Mouse (Mus musculus) granulocyte monocyte progenitor cell, adult 5-6 weeks (primary cell): Measurements from ENCODE around the gene Plekhm2. TPM values are rescaled to one million over a fixed set of nuclear protein-coding genes. Genes with fewer than 3 reads are reported as not detected.

Experiments
- ATAC-seq: replicated peaks from 2 replicates; pipeline ENCODE4 v1.8.0; 2016; ENCODE audit warnings: mild to moderate bottlenecking, moderate TSS enrichment, inconsistent platforms; ENCODE audit not compliant: poor library complexity, severe bottlenecking
- total RNA-seq, 2 experiments: library from RNA; stranded (forward) in 1 of 2; stranded (reverse) in 1 of 2; fragments of 200-712, 200-1000 nt in 1 of 2; fragments of >200 nt in 1 of 2; fragmentation: Nextera tagmentation in 1 of 2; gene quantifications; 2 replicates each; pipeline ENCODE4 v1.2.3; 2014 to 2017

The Plekhm2 gene
- total RNA-seq, 2 experiments from 2014 or later: 11.2 to 11.5 TPM

GRCm38 (mm10) chr4:141578833-141579232, 85.9 kb downstream of the Plekhm2 start:
- no peak for ATAC-seq

GRCm38 (mm10) chr4:141576877-141577276, 87.8 kb downstream of the Plekhm2 start:
- ATAC-seq: no peak

GRCm38 (mm10) chr4:141576404-141576803, 88.3 kb downstream of the Plekhm2 start:
- no peak for ATAC-seq

Other genes with a start within 250 kb of the Plekhm2 start
- not detected in 2 replicates for gene Clcnkb, start 248.9 kb downstream of the Plekhm2 start, total RNA-seq (2014; fragmentation: Nextera tagmentation)
- not detected in 2 replicates for gene Clcnkb, start 248.9 kb downstream of the Plekhm2 start, total RNA-seq (2017)
- not detected in 2 replicates for gene Hspb7, start 244.1 kb downstream of the Plekhm2 start, total RNA-seq (2014; fragmentation: Nextera tagmentation)
- not detected in 2 replicates for gene Hspb7, start 244.1 kb downstream of the Plekhm2 start, total RNA-seq (2017)
- gene Srarp, start 228.8 kb downstream of the Plekhm2 start, total RNA-seq (2014; fragmentation: Nextera tagmentation): not detected in 2 replicates
- gene Srarp, start 228.8 kb downstream of the Plekhm2 start, total RNA-seq (2017): not detected in 2 replicates
- 10.0 and 18.4 TPM in 2 replicates for gene Zbtb17, start 220.2 kb downstream of the Plekhm2 start, total RNA-seq (2014; fragmentation: Nextera tagmentation)
- 19.9 and 28.9 TPM in 2 replicates for gene Zbtb17, start 220.2 kb downstream of the Plekhm2 start, total RNA-seq (2017)
- gene Spen, start 126.3 kb downstream of the Plekhm2 start, total RNA-seq (2014; fragmentation: Nextera tagmentation): 37.8 TPM in 2 replicates
- gene Spen, start 126.3 kb downstream of the Plekhm2 start, total RNA-seq (2017): 21.4 and 25.5 TPM in 2 replicates
- gene Fblim1, start 58.8 kb downstream of the Plekhm2 start, total RNA-seq (2014; fragmentation: Nextera tagmentation): 0.11 and 0.36 TPM in 2 replicates
- not detected in 2 replicates for gene Fblim1, start 58.8 kb downstream of the Plekhm2 start, total RNA-seq (2017)
- 1.7 and 3.8 TPM in 2 replicates for gene Tmem82, start 46.3 kb downstream of the Plekhm2 start, total RNA-seq (2014; fragmentation: Nextera tagmentation)
- 0.72 TPM in 1 of 2 replicates, not detected in the other for gene Tmem82, start 46.3 kb downstream of the Plekhm2 start, total RNA-seq (2017)
- not detected in 2 replicates for gene Slc25a34, start 41.1 kb downstream of the Plekhm2 start, total RNA-seq (2014; fragmentation: Nextera tagmentation)
- not detected in 2 replicates for gene Slc25a34, start 41.1 kb downstream of the Plekhm2 start, total RNA-seq (2017)
- 6.8 and 15.2 TPM in 2 replicates for gene Rsc1a1, start 20.7 kb upstream of the Plekhm2 start, total RNA-seq (2014; fragmentation: Nextera tagmentation)
- gene Rsc1a1, start 20.7 kb upstream of the Plekhm2 start, total RNA-seq (2017): 9.5 and 11.3 TPM in 2 replicates
- gene Ddi2, start 58.5 kb upstream of the Plekhm2 start, total RNA-seq (2014; fragmentation: Nextera tagmentation): 27.4 and 32.9 TPM in 2 replicates
- gene Ddi2, start 58.5 kb upstream of the Plekhm2 start, total RNA-seq (2017): 26.8 and 32.7 TPM in 2 replicates
- not detected in 2 replicates for gene Agmat, start 81.8 kb upstream of the Plekhm2 start, total RNA-seq (2014; fragmentation: Nextera tagmentation)
- gene Agmat, start 81.8 kb upstream of the Plekhm2 start, total RNA-seq (2017): not detected in 2 replicates
- 6.9 and 10.2 TPM in 2 replicates for gene Dnajc16, start 126.0 kb upstream of the Plekhm2 start, total RNA-seq (2014; fragmentation: Nextera tagmentation)
- 4.3 and 9.2 TPM in 2 replicates for gene Dnajc16, start 126.0 kb upstream of the Plekhm2 start, total RNA-seq (2017)
- 11.5 and 12.8 TPM in 2 replicates for gene Casp9, start 128.7 kb upstream of the Plekhm2 start, total RNA-seq (2014; fragmentation: Nextera tagmentation)
- 8.7 and 11.1 TPM in 2 replicates for gene Casp9, start 128.7 kb upstream of the Plekhm2 start, total RNA-seq (2017)
- not detected in 2 replicates for gene Cela2a, start 161.3 kb upstream of the Plekhm2 start, total RNA-seq (2014; fragmentation: Nextera tagmentation)
- gene Cela2a, start 161.3 kb upstream of the Plekhm2 start, total RNA-seq (2017): not detected in 2 replicates
- gene Ctrc, start 181.5 kb upstream of the Plekhm2 start, total RNA-seq (2014; fragmentation: Nextera tagmentation): not detected in 2 replicates
- not detected in 2 replicates for gene Ctrc, start 181.5 kb upstream of the Plekhm2 start, total RNA-seq (2017)
- gene Efhd2, start 210.0 kb upstream of the Plekhm2 start, total RNA-seq (2014; fragmentation: Nextera tagmentation): 50.2 and 58.8 TPM in 2 replicates
- gene Efhd2, start 210.0 kb upstream of the Plekhm2 start, total RNA-seq (2017): 53.7 and 72.7 TPM in 2 replicates